In the genomic region with DNA sequence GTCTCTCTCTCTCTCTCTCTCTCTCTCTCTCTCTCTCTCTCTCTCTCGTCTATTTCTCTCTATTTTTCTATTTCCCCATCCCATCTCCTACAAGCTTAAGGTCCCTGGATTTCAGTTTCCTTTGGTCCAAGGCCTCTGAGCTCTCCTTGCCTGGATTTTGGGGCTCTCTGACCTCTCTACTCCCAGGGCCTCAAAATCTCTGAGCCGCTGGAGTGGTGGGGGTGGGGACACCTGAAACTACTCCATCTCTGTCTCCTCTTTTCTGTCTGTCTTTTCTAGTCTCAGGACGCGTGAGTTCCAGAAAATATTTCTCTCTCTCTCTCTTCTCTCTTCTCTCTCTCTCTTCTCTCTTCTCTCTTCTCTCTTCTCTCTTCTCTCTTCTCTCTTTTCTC, we compare ENCODE assay signal across 9 mouse cellular contexts. TPM values are rescaled to one million over a fixed set of nuclear protein-coding genes. Genes with fewer than 3 reads are reported as not detected.
DNase-seq lines count a peak whose midpoint lies in the region; ATAC-seq and TF ChIP-seq lines count a peak whose summit lies in the region.
"Had no signal": no experiment of that assay in that cellular context is flagged by ENCODE, and none has a peak within 500 bp of the region (broad histone marks: within the 10 kb centered on the region; RNA-seq: fewer than 3 reads in every experiment).

No protein-coding gene starts in this region.

- no peak overlapping the region; the same call in 1 of the 2 replicates for H3K9ac ChIP-seq in embryonic facial prominence, embryonic 11.5 days (replicated peaks; ENCODE audit: low read length)
- H3K9ac ChIP-seq in hindbrain, embryonic 16.5 days (ENCODE audit: low read depth, low read length): peak overlapping the region; percentile 78
- H3K9ac ChIP-seq in midbrain, postnatal 0 days (replicated peaks; ENCODE audit: low read length, poor library complexity, severe bottlenecking): peak overlapping the region; percentile 60; the same call in 1 of the 2 replicates

- TF ChIP-seq POLR2A in kidney, adult 2 months (IDR thresholded peaks at IDR 0.05; ENCODE audit: low read depth, low read length): no peak

- no peak overlapping the region for H3K27ac ChIP-seq in kidney, adult 2 months (ENCODE audit: insufficient read depth, low read depth, low read length)
- peak overlapping the region; percentile 66; the same call in 1 of the 2 replicates for H3K27ac ChIP-seq in embryonic facial prominence, embryonic 11.5 days (replicated peaks; ENCODE audit: low read depth, low read length)
- H3K27ac ChIP-seq in hindbrain, embryonic 16.5 days (ENCODE audit: low read depth, low read length): peak overlapping the region; percentile 88
- H3K27ac ChIP-seq in midbrain, postnatal 0 days (ENCODE audit: low read depth, low read length): peak overlapping the region; percentile 85

- TF ChIP-seq CTCF in kidney, adult 2 months (conservative IDR thresholded peaks at IDR 0.05; ENCODE audit: insufficient read depth, insufficient read length, low read depth, low read length): no peak
- no peak for TF ChIP-seq CTCF in midbrain, postnatal 0 days (IDR thresholded peaks at IDR 0.05)

- H3K4me2 ChIP-seq in embryonic facial prominence, embryonic 11.5 days (ENCODE audit: low read depth, low read length): peak overlapping the region; percentile 68
- H3K4me2 ChIP-seq in hindbrain, embryonic 16.5 days (ENCODE audit: low read length): peak overlapping the region; percentile 77
- H3K4me2 ChIP-seq in midbrain, postnatal 0 days (ENCODE audit: low read depth, low read length, poor library complexity, severe bottlenecking): peak overlapping the region; percentile 84

- H3K4me1 ChIP-seq in kidney, adult 2 months (ENCODE audit: control insufficient read depth, insufficient read depth, low read length): no peaks in the 10 kb centered on the region
- no peaks in the 10 kb centered on the region for H3K4me1 ChIP-seq in embryonic facial prominence, embryonic 11.5 days (ENCODE audit: control insufficient read depth, insufficient read depth, low read length)
- peaks cover 12% of the 10 kb centered on the region for H3K4me1 ChIP-seq in hindbrain, embryonic 16.5 days (ENCODE audit: control insufficient read depth, insufficient read depth, low read depth, low read length)
- H3K4me1 ChIP-seq in midbrain, postnatal 0 days (ENCODE audit: insufficient read depth, low read length): peaks cover 8% of the 10 kb centered on the region; the same call in 1 of the 2 replicates

- DNase-seq in kidney, adult 2 months: no peak
- no peak for DNase-seq in kidney, postnatal 4 days
- no peak for DNase-seq in embryonic facial prominence, embryonic 11.5 days (ENCODE audit: low spot score)
- DNase-seq in midbrain, postnatal 0 days (ENCODE audit: low spot score): peak; percentile 7
- DNase-seq in layer of hippocampus, adult 9-10 months (ENCODE audit: low spot score): no peak
- no peak for DNase-seq in adrenal gland, adult 8-10 months

- no peaks in the 10 kb centered on the region for H3K9me3 ChIP-seq in embryonic facial prominence, embryonic 11.5 days (replicated peaks; ENCODE audit: control insufficient read depth, low read length)
- H3K9me3 ChIP-seq in hindbrain, embryonic 16.5 days (ENCODE audit: control insufficient read depth, low read length): no peaks in the 10 kb centered on the region
- no peaks in the 10 kb centered on the region for H3K9me3 ChIP-seq in midbrain, postnatal 0 days (ENCODE audit: low read length)

- H3K4me3 ChIP-seq in kidney, adult 2 months (ENCODE audit: insufficient read depth, low read depth, low read length): peak overlapping the region; percentile 23; the same call in 1 of the 2 replicates
- peak overlapping the region; percentile 66 for H3K4me3 ChIP-seq in embryonic facial prominence, embryonic 11.5 days (ENCODE audit: low read depth, low read length)
- H3K4me3 ChIP-seq in hindbrain, embryonic 16.5 days (ENCODE audit: low read length): peak overlapping the region; percentile 71
- peak overlapping the region; percentile 79 for H3K4me3 ChIP-seq in midbrain, postnatal 0 days (ENCODE audit: low read depth, low read length)

- WGBS in kidney, adult 2 months: 1% methylated on average over 4 of the region's 4 CpGs
- 1% methylated on average over 4 of the region's 4 CpGs for WGBS in embryonic facial prominence, embryonic 11.5 days
- WGBS in hindbrain, embryonic 16.5 days: 0% methylated on average over 4 of the region's 4 CpGs
- WGBS in midbrain, postnatal 0 days: under 1% methylated on average over 4 of the region's 4 CpGs

- H3K36me3 ChIP-seq in kidney, adult 2 months (ENCODE audit: control insufficient read depth, insufficient read depth, low read length): no peaks in the 10 kb centered on the region
- no peaks in the 10 kb centered on the region for H3K36me3 ChIP-seq in embryonic facial prominence, embryonic 11.5 days (replicated peaks; ENCODE audit: control insufficient read depth, insufficient read depth, low read depth, low read length)
- H3K36me3 ChIP-seq in hindbrain, embryonic 16.5 days (ENCODE audit: control insufficient read depth, insufficient read depth, low read length): no peaks in the 10 kb centered on the region
- H3K36me3 ChIP-seq in midbrain, postnatal 0 days (ENCODE audit: insufficient read depth, low read length): 0 out of 2 replicates have a peak, but pooled peaks cover 4% of the 10 kb centered on the region

- ATAC-seq in embryonic facial prominence, embryonic 11.5 days (replicated peaks; ENCODE audit: insufficient number of reproducible peaks, low FRiP score, low TSS enrichment, low read depth): peak; percentile 7; the same call in 1 of the 2 replicates
- peak; percentile 11 for ATAC-seq in hindbrain, embryonic 16.5 days
- ATAC-seq in midbrain, postnatal 0 days (ENCODE audit: low FRiP score): no peak
- no peak for ATAC-seq in granulocyte monocyte progenitor cell, adult 5-6 weeks (replicated peaks; ENCODE audit: poor library complexity, severe bottlenecking)

- no peaks in the 10 kb centered on the region for H3K27me3 ChIP-seq in kidney, adult 2 months (replicated peaks; ENCODE audit: control insufficient read depth, insufficient read depth, low read length)
- no peaks in the 10 kb centered on the region for H3K27me3 ChIP-seq in embryonic facial prominence, embryonic 11.5 days (ENCODE audit: control insufficient read depth, insufficient read depth, low read length)
- H3K27me3 ChIP-seq in hindbrain, embryonic 16.5 days (replicated peaks; ENCODE audit: control insufficient read depth, insufficient read depth, low read length): peaks cover 3% of the 10 kb centered on the region; the same call in 1 of the 2 replicates
- no peaks in the 10 kb centered on the region for H3K27me3 ChIP-seq in midbrain, postnatal 0 days (ENCODE audit: insufficient read depth, low read length)

RNA-seq across cellular contexts. Expression of a gene that starts 0.5 kb away (rescaled TPM):
- polyA plus RNA-seq in kidney, adult 2 months (2012; rRNA removed): 3.4 and 4.4 TPM in 2 replicates
- 2.6 and 2.9 TPM in 2 replicates for polyA plus RNA-seq in embryonic facial prominence, embryonic 11.5 days (2014; fragmentation: Nextera tagmentation; extraction: Ambion mirVana)
- polyA plus RNA-seq in hindbrain, embryonic 16.5 days (2015; fragmentation: Nextera tagmentation; extraction: Ambion mirVana): 2.6 and 2.9 TPM in 2 replicates
- total RNA-seq in midbrain, postnatal 0 days (2014; rRNA removed): 78.5 and 115 TPM in 2 replicates
- polyA plus RNA-seq in midbrain, postnatal 0 days (2015; fragmentation: Nextera tagmentation; extraction: Ambion mirVana): 2.9 and 3.7 TPM in 2 replicates
- total RNA-seq in granulocyte monocyte progenitor cell, adult 5-6 weeks (2014; fragmentation: Nextera tagmentation): not detected in 2 replicates
- total RNA-seq in granulocyte monocyte progenitor cell, adult 5-6 weeks (2017): not detected in 2 replicates
- total RNA-seq in adrenal gland, adult 8-10 months (2022): 10 to 100 TPM in 2 of 4 experiments, 1 to 10 TPM in 2; 9.1 to 25.6 (median 14.2) TPM
- total RNA-seq: common myeloid progenitor, adult 5-6 weeks had no signal

RNA-seq across cellular contexts. Expression of a gene that starts 43.2 kb away (rescaled TPM):
- polyA plus RNA-seq in kidney, adult 2 months (2012; rRNA removed): 0.44 and 0.77 TPM in 2 replicates
- polyA plus RNA-seq in embryonic facial prominence, embryonic 11.5 days (2014; fragmentation: Nextera tagmentation; extraction: Ambion mirVana): 0.39 and 2.0 TPM in 2 replicates
- 2.0 and 2.3 TPM in 2 replicates for polyA plus RNA-seq in hindbrain, embryonic 16.5 days (2015; fragmentation: Nextera tagmentation; extraction: Ambion mirVana)
- 11.5 and 12.5 TPM in 2 replicates for total RNA-seq in midbrain, postnatal 0 days (2014; rRNA removed)
- 6.0 and 7.4 TPM in 2 replicates for polyA plus RNA-seq in midbrain, postnatal 0 days (2015; fragmentation: Nextera tagmentation; extraction: Ambion mirVana)
- not detected in 2 replicates for total RNA-seq in granulocyte monocyte progenitor cell, adult 5-6 weeks (2014; fragmentation: Nextera tagmentation)
- not detected in 2 replicates for total RNA-seq in granulocyte monocyte progenitor cell, adult 5-6 weeks (2017)
- 1 to 10 TPM in 3 of 4 experiments, under 1 TPM in 1; 0.63 to 1.9 (median 1.6) TPM for total RNA-seq in adrenal gland, adult 8-10 months (2022)
- total RNA-seq: common myeloid progenitor, adult 5-6 weeks had no signal

RNA-seq across cellular contexts. Expression of a gene that starts 43.3 kb away (rescaled TPM):
- polyA plus RNA-seq in kidney, adult 2 months (2012; rRNA removed): 111 and 114 TPM in 2 replicates
- 36.9 and 38.5 TPM in 2 replicates for polyA plus RNA-seq in embryonic facial prominence, embryonic 11.5 days (2014; fragmentation: Nextera tagmentation; extraction: Ambion mirVana)
- polyA plus RNA-seq in hindbrain, embryonic 16.5 days (2015; fragmentation: Nextera tagmentation; extraction: Ambion mirVana): 36.9 and 51.0 TPM in 2 replicates
- total RNA-seq in midbrain, postnatal 0 days (2014; rRNA removed): 27.4 and 39.4 TPM in 2 replicates
- 24.2 and 27.2 TPM in 2 replicates for polyA plus RNA-seq in midbrain, postnatal 0 days (2015; fragmentation: Nextera tagmentation; extraction: Ambion mirVana)
- total RNA-seq in granulocyte monocyte progenitor cell, adult 5-6 weeks (2014; fragmentation: Nextera tagmentation): 14.0 TPM in 2 replicates
- 3.2 and 3.7 TPM in 2 replicates for total RNA-seq in granulocyte monocyte progenitor cell, adult 5-6 weeks (2017)
- 10 to 100 TPM; 58.4 to 87.4 (median 71.8) TPM for total RNA-seq in adrenal gland, adult 8-10 months (2022)

RNA-seq across cellular contexts. Expression of a gene that starts 58.3 kb away (rescaled TPM):
- 0.11 TPM in 1 of 2 replicates, not detected in the other for polyA plus RNA-seq in kidney, adult 2 months (2012; rRNA removed)
- 4.7 and 6.5 TPM in 2 replicates for polyA plus RNA-seq in embryonic facial prominence, embryonic 11.5 days (2014; fragmentation: Nextera tagmentation; extraction: Ambion mirVana)
- polyA plus RNA-seq in hindbrain, embryonic 16.5 days (2015; fragmentation: Nextera tagmentation; extraction: Ambion mirVana): 8.6 and 13.7 TPM in 2 replicates
- total RNA-seq in midbrain, postnatal 0 days (2014; rRNA removed): 44.0 and 59.0 TPM in 2 replicates
- 20.8 and 21.4 TPM in 2 replicates for polyA plus RNA-seq in midbrain, postnatal 0 days (2015; fragmentation: Nextera tagmentation; extraction: Ambion mirVana)
- 1.9 TPM in 1 of 2 replicates, not detected in the other for total RNA-seq in granulocyte monocyte progenitor cell, adult 5-6 weeks (2014; fragmentation: Nextera tagmentation)
- total RNA-seq in granulocyte monocyte progenitor cell, adult 5-6 weeks (2017): not detected in 2 replicates
- total RNA-seq in adrenal gland, adult 8-10 months (2022): 10 to 100 TPM in 2 of 4 experiments, 1 to 10 TPM in 2; 4.4 to 12.2 (median 7.4) TPM
- total RNA-seq: common myeloid progenitor, adult 5-6 weeks had no signal

Comparison
In these comparisons a context has a peak if more than half of its experiments do, and no peak if none do; other contexts are left out.
1. H3K4me3 ChIP-seq: peak in every context shown above with its lines; median percentile 79 in midbrain, postnatal 0 days; 71 in hindbrain, embryonic 16.5 days; 66 in embryonic facial prominence, embryonic 11.5 days; 23 in kidney, adult 2 months.
2. ATAC-seq: peak in embryonic facial prominence, embryonic 11.5 days (single experiment) and hindbrain, embryonic 16.5 days (single experiment); none in midbrain, postnatal 0 days (single experiment) and granulocyte monocyte progenitor cell, adult 5-6 weeks (single experiment).
3. Peak in every context shown above with its lines, with median percentiles within 50 percentile points of each other: H3K4me2 ChIP-seq.